Mouse (Mus musculus) embryonic facial prominence, embryonic 14.5 days (tissue): ENCODE data around the gene Zfyve9. TPM values are rescaled to one million over a fixed set of nuclear protein-coding genes. Genes with fewer than 3 reads are reported as not detected.

Source experiments
- ATAC-seq: fragments of 200-750 bp; cut with Nextera tagmentation; 2 replicates; pipeline ENCODE4 v1.8.0; 2017; ENCODE audit warnings: low read depth, moderate number of reproducible peaks, moderate TSS enrichment
- DNase-seq: peaks from one replicate; pipeline ENCODE4 v3.0.0-alpha.2; 2015; ENCODE audit warnings: low spot score
- H3K27ac ChIP-seq: fragments of 300-500 bp; sonication (generic); replicated peaks from 2 replicates; pipeline ENCODE4 v1.5.1; 2014; ENCODE audit warnings: low read depth, mild to moderate bottlenecking, low read length, moderate library complexity
- H3K27me3 ChIP-seq: fragments of 300-500 bp; sonication (generic); replicated peaks from 2 replicates; pipeline ENCODE4 v1.6.1; 2014; ENCODE audit warnings: low read length; ENCODE audit not compliant: control insufficient read depth, insufficient read depth
- H3K36me3 ChIP-seq: fragments of 300-500 bp; sonication (generic); 2 replicates; pipeline ENCODE4 v1.6.1; 2014; ENCODE audit warnings: low read length, mixed read lengths; ENCODE audit not compliant: control insufficient read depth, insufficient read depth
- H3K4me1 ChIP-seq: fragments of 300-500 bp; sonication (generic); 2 replicates; pipeline ENCODE4 v1.6.1; 2014; ENCODE audit warnings: antibody characterized with exemption, low read length; ENCODE audit not compliant: control insufficient read depth, insufficient read depth
- H3K4me2 ChIP-seq: fragments of 300-500 bp; sonication (generic); 2 replicates; pipeline ENCODE4 v1.6.1; 2014; ENCODE audit warnings: low read depth, mild to moderate bottlenecking, low read length, moderate library complexity, mixed read lengths
- H3K4me3 ChIP-seq: fragments of 300-500 bp; sonication (generic); 2 replicates; pipeline ENCODE4 v1.5.1; 2014; ENCODE audit warnings: low read depth, mild to moderate bottlenecking, low read length
- H3K9ac ChIP-seq: fragments of 300-500 bp; sonication (generic); 2 replicates; pipeline ENCODE4 v1.6.1; 2014; ENCODE audit warnings: low read depth, mild to moderate bottlenecking, low read length, moderate library complexity, mixed read lengths
- H3K9me3 ChIP-seq: fragments of 300-500 bp; sonication (generic); 2 replicates; pipeline ENCODE4 v1.6.1; 2016; ENCODE audit warnings: low read length; ENCODE audit not compliant: control insufficient read depth
- WGBS: fragments of 180-500 bp; shearing (Covaris S2); extraction: QIAGEN DNeasy Blood & Tissue Kit; methylation state at CpG from one replicate; pipeline ENCODE4 v1.1.7; 2014; 5-methylcytosine and 5-hydroxymethylcytosine counted together
- polyA plus RNA-seq: library from polyadenylated mRNA; unstranded; fragments of >200 nt; fragmentation: Nextera tagmentation; extraction: Ambion mirVana; gene quantifications from 2 replicates; pipeline ENCODE4 v1.2.1, GENCODE M21; 2014

Zfyve9 gene
- polyA plus RNA-seq, 1 experiment from 2014 or later: 4.7 TPM

GRCm38 (mm10) chr4:108593376-108593775 is 187.2 kb downstream of the Zfyve9 start:
- 87% methylated on average over 2 of the region's 2 CpGs for WGBS
- H3K9ac ChIP-seq: no peak overlapping the region
- H3K27ac ChIP-seq: no peak overlapping the region

More at GRCm38 (mm10) chr4:108593376-108593775, 187.2 kb downstream of the Zfyve9 start:
- DNase-seq: no peak
- Histone ChIP-seq H3K36me3 (0 out of 2 replicates have a peak, but pooled peaks cover 17% of the 10 kb centered on the region), H3K4me2 (no peak overlapping the region), H3K9me3 (no peaks in the 10 kb centered on the region), H3K4me1 (no peaks in the 10 kb centered on the region), H3K27me3 (no peaks in the 10 kb centered on the region), H3K4me3 (no peak overlapping the region)
- ATAC-seq: no peak

Other genes with a start within 250 kb of the Zfyve9 start
- 73.1 and 82.1 TPM in 2 replicates for gene Prpf38a, start 201.5 kb downstream of the Zfyve9 start, polyA plus RNA-seq
- 7.8 and 8.2 TPM in 2 replicates for gene Orc1, start 201.4 kb downstream of the Zfyve9 start, polyA plus RNA-seq
- gene Cc2d1b, start 160.9 kb downstream of the Zfyve9 start, polyA plus RNA-seq: 28.2 and 32.5 TPM in 2 replicates
- gene 3110021N24Rik, start 61.1 kb downstream of the Zfyve9 start, polyA plus RNA-seq: 1.2 and 1.7 TPM in 2 replicates
- gene Btf3l4, start 52.8 kb upstream of the Zfyve9 start, polyA plus RNA-seq: 141 and 158 TPM in 2 replicates
- 103 and 107 TPM in 2 replicates for gene Txndc12, start 53.8 kb upstream of the Zfyve9 start, polyA plus RNA-seq
- 42.0 and 48.5 TPM in 2 replicates for gene Kti12, start 67.0 kb upstream of the Zfyve9 start, polyA plus RNA-seq
- 0.54 and 1.1 TPM in 2 replicates for gene A730015C16Rik, start 67.8 kb upstream of the Zfyve9 start, polyA plus RNA-seq
- gene Rab3b, start 98.3 kb upstream of the Zfyve9 start, polyA plus RNA-seq: 17.8 and 21.1 TPM in 2 replicates
- gene Nrd1, start 219.9 kb upstream of the Zfyve9 start, polyA plus RNA-seq: 54.3 and 58.1 TPM in 2 replicates